25 mouse cellular contexts compared by ENCODE assay signal in the genomic region with DNA sequence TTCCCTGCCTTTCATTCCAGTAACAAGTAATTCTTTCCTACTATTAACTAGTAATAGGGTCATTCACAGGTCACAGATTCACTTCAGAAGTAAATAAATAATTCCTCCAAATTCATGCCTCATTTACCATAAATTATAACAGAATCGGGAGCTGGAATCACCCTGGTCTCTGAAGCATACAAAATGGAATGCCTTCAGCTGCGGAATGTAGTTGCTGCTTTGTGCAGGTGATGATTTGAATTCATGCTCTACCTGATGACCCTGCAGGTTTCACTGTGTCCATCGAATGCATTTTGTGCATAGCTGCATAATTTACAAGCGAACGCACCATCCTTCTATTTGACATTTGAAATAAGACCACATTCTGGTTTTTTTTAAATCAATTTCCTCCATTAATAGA.
DNase-seq lines count a peak whose midpoint lies in the region; ATAC-seq lines count a peak whose summit lies in the region.
"Had no signal": no experiment of that assay in that cellular context is flagged by ENCODE, and none has a peak within 500 bp of the region (broad histone marks: within the 10 kb centered on the region; RNA-seq: fewer than 3 reads in every experiment).

No protein-coding gene starts in this region.

- H3K4me1 ChIP-seq in kidney, embryonic 16.5 days (ENCODE audit: insufficient read depth, low read length), result no peaks in the 10 kb centered on the region
- H3K4me1 ChIP-seq: heart, embryonic 10.5 days; heart, embryonic 13.5 days had no signal

- H3K4me2 ChIP-seq in kidney, embryonic 16.5 days (replicated peaks; ENCODE audit: low read depth, low read length), result no peak overlapping the region
- H3K4me2 ChIP-seq: heart, embryonic 13.5 days had no signal

- 62% methylated on average over 5 of the region's 5 CpGs for WGBS in kidney, embryonic 16.5 days

- H3K9me3 ChIP-seq in kidney, embryonic 16.5 days (ENCODE audit: low read length), result no peaks in the 10 kb centered on the region
- H3K9me3 ChIP-seq: forebrain, embryonic 10.5 days; forebrain, embryonic 13.5 days; G1E; heart, embryonic 10.5 days; heart, embryonic 13.5 days had no signal

- peak; percentile 63; the same call in 1 of the 2 replicates for ATAC-seq in kidney, embryonic 16.5 days (ENCODE audit: low FRiP score, low TSS enrichment)
- ATAC-seq: hindbrain, postnatal 0 days had no signal

- no peak overlapping the region for H3K9ac ChIP-seq in kidney, embryonic 16.5 days (replicated peaks; ENCODE audit: low read length)
- H3K9ac ChIP-seq: forebrain, embryonic 13.5 days; heart, embryonic 13.5 days; hindbrain, embryonic 14.5 days had no signal

- no peaks in the 10 kb centered on the region for H3K36me3 ChIP-seq in kidney, embryonic 16.5 days (ENCODE audit: insufficient read depth, low read length)
- H3K36me3 ChIP-seq: forebrain, embryonic 10.5 days; G1E; heart, embryonic 10.5 days; heart, embryonic 13.5 days had no signal

- H3K27me3 ChIP-seq in kidney, embryonic 16.5 days (ENCODE audit: insufficient read depth, low read length), result no peaks in the 10 kb centered on the region
- H3K27me3 ChIP-seq: CH12.LX; forebrain, embryonic 13.5 days; heart, embryonic 13.5 days had no signal

- DNase-seq in kidney, adult 9 months, result peak; percentile 1
- DNase-seq in kidney, adult 8-10 months, result no peak
- no peak for DNase-seq in kidney, postnatal 25 days
- peak; percentile 69 for DNase-seq in Muller cell, postnatal 12 days (ENCODE audit: inconsistent ontology term)
- no peak for DNase-seq in cerebellum, adult 9-10 months
- DNase-seq: adrenal gland, adult 2 months; adrenal gland, postnatal 14 days; B cell, adult 2 months; cerebellum, adult 11 months; cerebellum, adult 2 months; cerebellum, postnatal 10 days; gastrocnemius, postnatal 10 days; gastrocnemius, postnatal 36 days; heart, adult 2 months; heart, postnatal 14 days; heart, postnatal 4 days had no signal

- H3K4me3 ChIP-seq in kidney, embryonic 16.5 days (ENCODE audit: low read length), result no peak overlapping the region
- H3K4me3 ChIP-seq: forebrain, embryonic 10.5 days; forebrain, embryonic 13.5 days; heart, adult 2 months; heart, embryonic 10.5 days; heart, embryonic 13.5 days had no signal

- no peak overlapping the region for H3K27ac ChIP-seq in kidney, embryonic 16.5 days (ENCODE audit: low read length)
- H3K27ac ChIP-seq: forebrain, embryonic 10.5 days; forebrain, embryonic 13.5 days; heart, adult 2 months; heart, embryonic 10.5 days; heart, embryonic 13.5 days; hindbrain, embryonic 14.5 days; hindbrain, postnatal 0 days had no signal

Comparison
In these comparisons a context has a peak if more than half of its experiments do, and no peak if none do; other contexts are left out.
1. DNase-seq: peak in kidney, adult 9 months (single experiment) and Muller cell, postnatal 12 days (single experiment); none in kidney, adult 8-10 months (0 of 2), kidney, postnatal 25 days (0 of 2) and cerebellum, adult 9-10 months (single experiment).